ENCODE assay signal across 1 mouse cellular context in genomic region chr11:69038173-69038572, GRCm38 (mm10).
TF ChIP-seq lines count a peak whose summit lies in the region.

No protein-coding gene starts in this region.

TF ChIP-seq in MEL, 35 proteins besides CTCF, POLR2A, EP300 and RAD21:
- TF ChIP-seq POLR2AphosphoS5 (IDR thresholded peaks at IDR 0.05; ENCODE audit: borderline replicate concordance, low read depth, low read length): no peak
- no peak for TF ChIP-seq POLR2AphosphoS2 (IDR thresholded peaks at IDR 0.05; ENCODE audit: low read length)
- no peak for TF ChIP-seq SIN3A (IDR thresholded peaks at IDR 0.05; ENCODE audit: low read length)
- no peak for TF ChIP-seq GATA1 (IDR thresholded peaks at IDR 0.05; ENCODE audit: low read depth, low read length)
- TF ChIP-seq ZKSCAN1 (IDR thresholded peaks at IDR 0.05; ENCODE audit: low read depth, low read length): no peak
- TF ChIP-seq JUND (IDR thresholded peaks at IDR 0.05; ENCODE audit: low read depth, low read length): no peak
- TF ChIP-seq TCF12 (IDR thresholded peaks at IDR 0.05; ENCODE audit: low read depth, low read length): no peak
- no peak for TF ChIP-seq GABPA (IDR thresholded peaks at IDR 0.05; ENCODE audit: low read depth, low read length)
- no peak for TF ChIP-seq ZC3H11A (IDR thresholded peaks at IDR 0.05; ENCODE audit: low read depth, low read length)
- no peak for TF ChIP-seq KAT2A (conservative IDR thresholded peaks at IDR 0.05; ENCODE audit: low read depth, low read length)
- no peak for TF ChIP-seq ELF1 (IDR thresholded peaks at IDR 0.05; ENCODE audit: low read depth, low read length)
